Mouse (Mus musculus) erythroblast, embryonic 14.5 days (primary cell): ENCODE data around the gene Crmp1.

ENCODE experiments used
- GATA1 ChIP-seq: IDR thresholded peaks from 2 replicates; pipeline ENCODE4 v1.6.1; 2012; ENCODE audit warnings: low read length, inconsistent platforms, mixed read lengths
- TAL1 ChIP-seq: IDR thresholded peaks from 3 replicates; pipeline ENCODE4 v1.6.1; 2012; ENCODE audit warnings: low read length, inconsistent platforms, mixed read lengths

- TF ChIP-seq GATA1 (no peak), TAL1 (no peak)
Measured at GRCm38 (mm10) chr5:37310026-37310425, 68.3 kb downstream of the Crmp1 start.
